In genomic region chr6:72885268-72885667, GRCm38 (mm10) we compare ENCODE assay signal across 16 mouse cellular contexts.
"Had no signal": no experiment of that assay in that cellular context is flagged by ENCODE, and none has a peak within 500 bp of the region (broad histone marks: within the 10 kb centered on the region; RNA-seq: fewer than 3 reads in every experiment).

No protein-coding gene starts in this region.

- H3K9ac ChIP-seq: neural tube, embryonic 13.5 days; neural tube, embryonic 15.5 days; stomach, embryonic 15.5 days had no signal

- H3K27me3 ChIP-seq: neural tube, embryonic 13.5 days; neural tube, embryonic 15.5 days; stomach, embryonic 15.5 days had no signal

- H3K9me3 ChIP-seq: neural tube, embryonic 13.5 days; neural tube, embryonic 15.5 days; stomach, embryonic 15.5 days had no signal

- H3K4me2 ChIP-seq: neural tube, embryonic 13.5 days; neural tube, embryonic 15.5 days; stomach, embryonic 15.5 days had no signal

- DNase-seq: retina, postnatal 1 day; right cerebral cortex, adult 18-20 months; right cerebral cortex, postnatal 14 days; right cerebral cortex, postnatal 25 days; right cerebral cortex, postnatal 4 days; spleen, adult 18-20 months; thymus, adult 18-20 months; thymus, adult 2 months; thymus, postnatal 14 days; thymus, postnatal 25 days; thymus, postnatal 36 days; thymus, postnatal 4 days had no signal

- H3K27ac ChIP-seq: neural tube, embryonic 13.5 days; neural tube, embryonic 15.5 days; stomach, embryonic 15.5 days; stomach, postnatal 0 days had no signal

- H3K4me3 ChIP-seq: neural tube, embryonic 13.5 days; neural tube, embryonic 15.5 days; stomach, embryonic 15.5 days had no signal

- H3K36me3 ChIP-seq: neural tube, embryonic 13.5 days; neural tube, embryonic 15.5 days; stomach, embryonic 15.5 days had no signal
